Mouse (Mus musculus): ENCODE results near the gene Enah. TPM values are rescaled to one million over a fixed set of nuclear protein-coding genes. Genes with fewer than 3 reads are reported as not detected.

Gene Enah
- polyA plus RNA-seq, 1 experiment from 2014 or later: 7.6 TPM

GRCm38 (mm10) chr1:182031757-182032156 lies 12.0 kb upstream of the Enah start:
- Histone ChIP-seq H3K27me3 (replicated peaks; ENCODE audit: control insufficient read depth, insufficient read depth, low read length) (no peaks in the 10 kb centered on the region), H3K4me1 (replicated peaks; ENCODE audit: control insufficient read depth, insufficient read depth, low read length) (no peaks in the 10 kb centered on the region), H3K4me3 (ENCODE audit: low read depth, low read length) (no peak overlapping the region), H3K9ac (ENCODE audit: low read depth, low read length) (no peak overlapping the region), H3K4me2 (no peak overlapping the region), H3K9me3 (ENCODE audit: control insufficient read depth, low read length) (no peaks in the 10 kb centered on the region), H3K27ac (ENCODE audit: low read depth, low read length) (no peak overlapping the region), H3K36me3 (ENCODE audit: control insufficient read depth, insufficient read depth, low read length) (no peaks in the 10 kb centered on the region)
- ATAC-seq (replicated peaks; ENCODE audit: low FRiP score) (no peak), DNase-seq (ENCODE audit: low spot score) (no peak)

DNA sequence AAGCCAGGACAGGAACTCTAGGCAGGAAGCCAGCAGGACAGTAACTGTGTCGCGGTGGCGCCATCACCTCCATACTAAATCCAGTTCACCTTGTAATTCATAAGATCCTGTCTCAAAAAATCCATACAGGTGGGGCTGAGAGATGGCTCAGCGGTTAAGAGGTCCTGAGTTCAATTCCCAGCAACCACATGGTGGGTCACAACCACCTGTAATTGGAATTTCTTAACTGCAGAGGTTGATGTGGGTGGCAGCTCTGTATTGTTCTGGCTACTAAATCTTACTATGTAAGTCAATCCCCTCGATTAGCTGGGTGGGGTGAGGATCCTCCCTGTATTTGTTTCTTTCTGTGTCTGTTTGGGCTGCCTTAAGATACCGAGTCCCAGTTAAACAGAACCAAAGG lies 11.3 kb upstream of the Enah start:
- H3K4me1 ChIP-seq (replicated peaks; ENCODE audit: control insufficient read depth, insufficient read depth, low read length): no peaks in the 10 kb centered on the region
- no peaks in the 10 kb centered on the region for H3K27me3 ChIP-seq (replicated peaks; ENCODE audit: control insufficient read depth, insufficient read depth, low read length)
- no peak overlapping the region for H3K4me2 ChIP-seq
- H3K4me3 ChIP-seq (ENCODE audit: low read depth, low read length): no peak overlapping the region
- no peak for DNase-seq (ENCODE audit: low spot score)
- H3K9me3 ChIP-seq (ENCODE audit: control insufficient read depth, low read length): no peaks in the 10 kb centered on the region
- H3K9ac ChIP-seq (ENCODE audit: low read depth, low read length): no peak overlapping the region
- no peak overlapping the region for H3K27ac ChIP-seq (ENCODE audit: low read depth, low read length)
- H3K36me3 ChIP-seq (ENCODE audit: control insufficient read depth, insufficient read depth, low read length): no peaks in the 10 kb centered on the region
- no peak for ATAC-seq (replicated peaks; ENCODE audit: low FRiP score)
- 76% methylated on average over 6 of the region's 6 CpGs for WGBS

- H3K27ac ChIP-seq (ENCODE audit: low read depth, low read length): no peak overlapping the region
- no peaks in the 10 kb centered on the region for H3K27me3 ChIP-seq (replicated peaks; ENCODE audit: control insufficient read depth, insufficient read depth, low read length)
- DNase-seq (ENCODE audit: low spot score): no peak
- no peaks in the 10 kb centered on the region for H3K36me3 ChIP-seq (ENCODE audit: control insufficient read depth, insufficient read depth, low read length)
- no peak overlapping the region for H3K9ac ChIP-seq (ENCODE audit: low read depth, low read length)
- no peaks in the 10 kb centered on the region for H3K9me3 ChIP-seq (ENCODE audit: control insufficient read depth, low read length)
- H3K4me1 ChIP-seq (replicated peaks; ENCODE audit: control insufficient read depth, insufficient read depth, low read length): no peaks in the 10 kb centered on the region
- no peak overlapping the region for H3K4me3 ChIP-seq (ENCODE audit: low read depth, low read length)
- 62% methylated on average over 5 of the region's 5 CpGs for WGBS
- no peak overlapping the region for H3K4me2 ChIP-seq
- no peak for ATAC-seq (replicated peaks; ENCODE audit: low FRiP score)
Measured at GRCm38 (mm10) chr1:182029989-182030649, 10.3 kb upstream of the Enah start.

- no peak for DNase-seq (ENCODE audit: low spot score)
- H3K36me3 ChIP-seq (ENCODE audit: control insufficient read depth, insufficient read depth, low read length): no peaks in the 10 kb centered on the region
- H3K27ac ChIP-seq (ENCODE audit: low read depth, low read length): no peak overlapping the region
- no peaks in the 10 kb centered on the region for H3K9me3 ChIP-seq (ENCODE audit: control insufficient read depth, low read length)
- H3K4me3 ChIP-seq (ENCODE audit: low read depth, low read length): no peak overlapping the region
- no peaks in the 10 kb centered on the region for H3K4me1 ChIP-seq (replicated peaks; ENCODE audit: control insufficient read depth, insufficient read depth, low read length)
- no peaks in the 10 kb centered on the region for H3K27me3 ChIP-seq (replicated peaks; ENCODE audit: control insufficient read depth, insufficient read depth, low read length)
- no peak overlapping the region for H3K9ac ChIP-seq (ENCODE audit: low read depth, low read length)
- H3K4me2 ChIP-seq: no peak overlapping the region
- 80% methylated on average over 25 of the region's 25 CpGs for WGBS
- ATAC-seq (replicated peaks; ENCODE audit: low FRiP score): no peak
Measured at GRCm38 (mm10) chr1:182028231-182029210, 8.7 kb upstream of the Enah start.

- H3K9ac ChIP-seq (ENCODE audit: low read depth, low read length): no peak overlapping the region
- no peak overlapping the region for H3K4me2 ChIP-seq
- H3K4me3 ChIP-seq (ENCODE audit: low read depth, low read length): no peak overlapping the region
- peaks cover 6% of the 10 kb centered on the region; the same call in 1 of the 2 replicates for H3K27me3 ChIP-seq (replicated peaks; ENCODE audit: control insufficient read depth, insufficient read depth, low read length)
- H3K9me3 ChIP-seq (ENCODE audit: control insufficient read depth, low read length): no peaks in the 10 kb centered on the region
- ATAC-seq (replicated peaks; ENCODE audit: low FRiP score) (no peak), DNase-seq (ENCODE audit: low spot score) (no peak)
- no peaks in the 10 kb centered on the region for H3K36me3 ChIP-seq (ENCODE audit: control insufficient read depth, insufficient read depth, low read length)
- WGBS: 84% methylated on average over 9 of the region's 9 CpGs
- H3K4me1 ChIP-seq (replicated peaks; ENCODE audit: control insufficient read depth, insufficient read depth, low read length): no peaks in the 10 kb centered on the region
- H3K27ac ChIP-seq (ENCODE audit: low read depth, low read length): no peak overlapping the region
Measured at GRCm38 (mm10) chr1:182027426-182027979, 7.7 kb upstream of the Enah start.

DNA sequence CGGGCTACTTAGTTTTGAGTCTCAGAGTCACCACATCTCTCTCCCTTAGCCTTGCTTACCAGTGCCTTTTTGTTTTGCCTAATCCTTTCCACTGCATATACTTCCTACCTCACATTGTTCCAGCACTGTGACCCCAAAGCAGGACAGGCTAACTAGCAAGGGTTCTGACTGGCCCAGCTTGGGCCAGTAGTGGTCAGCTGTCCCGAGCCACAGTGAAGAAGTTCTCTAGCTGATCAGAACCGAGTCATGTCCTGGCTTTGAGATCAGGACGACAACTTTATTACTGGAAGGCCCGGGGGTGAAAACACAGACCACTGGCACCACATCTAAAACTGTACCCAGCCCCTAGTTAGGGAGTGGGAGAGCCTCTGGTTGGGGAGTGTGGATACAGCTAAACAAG lies 7.0 kb upstream of the Enah start:
- ATAC-seq (replicated peaks; ENCODE audit: low FRiP score) (no peak), DNase-seq (ENCODE audit: low spot score) (no peak)
- no peaks in the 10 kb centered on the region for H3K36me3 ChIP-seq (ENCODE audit: control insufficient read depth, insufficient read depth, low read length)
- no peak overlapping the region for H3K4me2 ChIP-seq
- H3K27me3 ChIP-seq (replicated peaks; ENCODE audit: control insufficient read depth, insufficient read depth, low read length): peaks cover 10% of the 10 kb centered on the region; the same call in 1 of the 2 replicates
- no peak overlapping the region for H3K9ac ChIP-seq (ENCODE audit: low read depth, low read length)
- no peaks in the 10 kb centered on the region for H3K4me1 ChIP-seq (replicated peaks; ENCODE audit: control insufficient read depth, insufficient read depth, low read length)
- 87% methylated on average over 5 of the region's 5 CpGs for WGBS
- no peak overlapping the region for H3K27ac ChIP-seq (ENCODE audit: low read depth, low read length)
- H3K4me3 ChIP-seq (ENCODE audit: low read depth, low read length): no peak overlapping the region
- no peaks in the 10 kb centered on the region for H3K9me3 ChIP-seq (ENCODE audit: control insufficient read depth, low read length)

DNA sequence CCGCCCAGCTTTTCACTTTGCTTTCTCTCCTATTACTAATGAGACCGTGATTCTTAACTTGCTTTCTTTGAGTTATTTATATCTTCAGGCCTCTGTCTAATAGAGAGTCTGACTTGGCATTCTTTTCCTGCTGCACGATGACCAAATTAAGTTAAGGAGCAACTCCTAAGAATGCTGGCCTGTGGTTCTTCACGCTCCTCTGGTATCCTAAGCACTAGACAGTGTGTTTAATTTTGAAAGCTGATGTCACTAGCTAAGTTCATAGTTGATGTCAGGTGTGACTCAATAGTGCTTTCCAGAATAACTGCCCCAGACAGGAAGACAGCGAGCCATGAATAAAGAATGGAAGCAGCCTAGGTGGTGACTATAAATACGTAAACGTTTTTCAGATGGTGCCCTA lies 6.3 kb upstream of the Enah start:
- H3K4me2 ChIP-seq: no peak overlapping the region
- DNase-seq (ENCODE audit: low spot score) (no peak), ATAC-seq (replicated peaks; ENCODE audit: low FRiP score) (no peak)
- 74% methylated on average over 7 of the region's 7 CpGs for WGBS
- no peak overlapping the region for H3K9ac ChIP-seq (ENCODE audit: low read depth, low read length)
- no peaks in the 10 kb centered on the region for H3K9me3 ChIP-seq (ENCODE audit: control insufficient read depth, low read length)
- H3K27ac ChIP-seq (ENCODE audit: low read depth, low read length): no peak overlapping the region
- peaks cover 17% of the 10 kb centered on the region for H3K27me3 ChIP-seq (replicated peaks; ENCODE audit: control insufficient read depth, insufficient read depth, low read length)
- no peaks in the 10 kb centered on the region for H3K36me3 ChIP-seq (ENCODE audit: control insufficient read depth, insufficient read depth, low read length)
- H3K4me1 ChIP-seq (replicated peaks; ENCODE audit: control insufficient read depth, insufficient read depth, low read length): no peaks in the 10 kb centered on the region
- H3K4me3 ChIP-seq (ENCODE audit: low read depth, low read length): no peak overlapping the region

DNA sequence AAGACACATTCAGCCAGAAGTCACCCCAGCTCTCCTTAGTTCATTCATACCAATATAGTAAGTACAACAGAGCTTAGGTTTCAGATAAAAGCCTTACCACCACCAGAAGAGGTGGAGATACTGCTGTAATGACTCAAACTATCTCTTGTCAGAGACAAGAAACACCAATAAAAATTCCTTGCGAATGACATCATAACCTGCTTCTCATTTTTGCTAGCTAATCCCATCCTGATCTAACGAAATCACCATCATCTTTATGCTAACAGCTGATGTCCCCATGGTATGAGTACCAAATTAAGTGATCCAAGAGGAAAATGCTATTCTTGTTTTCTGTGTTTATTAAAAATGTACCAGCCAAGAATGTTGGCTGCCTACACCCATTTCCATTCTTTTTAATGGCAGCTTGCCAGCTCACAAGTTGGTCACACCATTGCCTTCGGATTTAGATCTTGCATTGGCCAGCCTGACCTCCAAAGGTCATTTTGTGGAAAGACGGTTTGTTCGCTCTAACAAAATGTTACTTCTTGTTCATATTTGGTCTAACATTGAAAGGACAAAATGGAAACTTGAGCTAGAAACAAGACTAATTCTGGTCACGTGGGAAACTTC lies 2.0 kb upstream of the Enah start:
- Histone ChIP-seq H3K4me1 (replicated peaks; ENCODE audit: control insufficient read depth, insufficient read depth, low read length) (no peaks in the 10 kb centered on the region), H3K27ac (ENCODE audit: low read depth, low read length) (no peak overlapping the region), H3K36me3 (ENCODE audit: control insufficient read depth, insufficient read depth, low read length) (no peaks in the 10 kb centered on the region), H3K27me3 (replicated peaks; ENCODE audit: control insufficient read depth, insufficient read depth, low read length) (peaks cover 44% of the 10 kb centered on the region), H3K4me3 (ENCODE audit: low read depth, low read length) (no peak overlapping the region), H3K4me2 (no peak overlapping the region), H3K9me3 (ENCODE audit: control insufficient read depth, low read length) (no peaks in the 10 kb centered on the region), H3K9ac (ENCODE audit: low read depth, low read length) (no peak overlapping the region)
- no peak for DNase-seq (ENCODE audit: low spot score)
- ATAC-seq (replicated peaks; ENCODE audit: low FRiP score): no peak
- WGBS: 75% methylated on average over 6 of the region's 6 CpGs
